Mouse (Mus musculus): ENCODE results near the gene Osbpl11. TPM values are rescaled to one million over a fixed set of nuclear protein-coding genes. Genes with fewer than 3 reads are reported as not detected.

Osbpl11 gene
- polyA plus RNA-seq, 1 experiment from 2014 or later = 30.3 TPM

- Histone ChIP-seq H3K27me3 (no peaks in the 10 kb centered on the region), H3K9ac (replicated peaks) (no peak overlapping the region), H3K4me1 (no peaks in the 10 kb centered on the region), H3K4me3 (no peak overlapping the region), H3K4me2 (replicated peaks) (no peak overlapping the region), H3K36me3 (peaks cover 85% of the 10 kb centered on the region), H3K27ac (replicated peaks) (no peak overlapping the region), H3K9me3 (peaks cover 6% of the 10 kb centered on the region; the same call in 1 of the 2 replicates)
- WGBS = 90% methylated on average over 7 of the region's 7 CpGs
- no peak for ATAC-seq (ENCODE audit: low FRiP score, low read depth)
These were observed 105.1 kb downstream of the Osbpl11 start for GRCm38 (mm10) chr16:33289981-33290380.

GRCm38 (mm10) chr16:33292241-33292640 lies 107.4 kb downstream of the Osbpl11 start:
- no peaks in the 10 kb centered on the region for H3K4me1 ChIP-seq
- peaks cover 96% of the 10 kb centered on the region for H3K36me3 ChIP-seq
- peaks cover 6% of the 10 kb centered on the region; the same call in 1 of the 2 replicates for H3K9me3 ChIP-seq
- no peak for ATAC-seq (ENCODE audit: low FRiP score, low read depth)
- WGBS = 96% methylated on average over 7 of the region's 7 CpGs
- H3K4me2 ChIP-seq (replicated peaks) = no peak overlapping the region
- no peak overlapping the region for H3K27ac ChIP-seq (replicated peaks)
- no peak overlapping the region for H3K4me3 ChIP-seq
- H3K27me3 ChIP-seq = no peaks in the 10 kb centered on the region
- H3K9ac ChIP-seq (replicated peaks) = no peak overlapping the region

Other genes starting within 250 kb of the Osbpl11 start
- gene Iqcg, start 128.9 kb upstream of the Osbpl11 start, polyA plus RNA-seq (2016; fragmentation: Nextera tagmentation; extraction: Ambion mirVana) = 4.2 and 5.1 TPM in 2 replicates
- 684 TPM in 2 replicates for gene Rpl35a, start 128.6 kb upstream of the Osbpl11 start, polyA plus RNA-seq (2016; fragmentation: Nextera tagmentation; extraction: Ambion mirVana)
- gene Lmln, start 122.5 kb upstream of the Osbpl11 start, polyA plus RNA-seq (2016; fragmentation: Nextera tagmentation; extraction: Ambion mirVana) = 3.1 and 4.8 TPM in 2 replicates
- 76.2 and 80.2 TPM in 2 replicates for gene Snx4, start 66.4 kb downstream of the Osbpl11 start, polyA plus RNA-seq (2016; fragmentation: Nextera tagmentation; extraction: Ambion mirVana)
- gene Zfp148, start 195.8 kb downstream of the Osbpl11 start, polyA plus RNA-seq (2016; fragmentation: Nextera tagmentation; extraction: Ambion mirVana) = 58.1 and 60.9 TPM in 2 replicates

Measured in midbrain, embryonic 12.5 days (tissue).